Mouse (Mus musculus) monocyte, adult 59 days (primary cell): ENCODE data around the gene Swt1. TPM values are rescaled to one million over a fixed set of nuclear protein-coding genes. Genes with fewer than 3 reads are reported as not detected.

Experiments
- total RNA-seq, 2 experiments: library from RNA; stranded (reverse); gene quantifications; one replicate each; pipeline ENCODE4 v1.2.4; 2023

The Swt1 gene
- 10 to 100 TPM; 19.9 to 21.8 TPM for total RNA-seq

GRCm38 (mm10) chr1:151428263-151429221, at the start of gene Swt1, which contains the start of gene Trmt1l:
Swt1 (minus strand) TSS chr1:151428455.
Trmt1l (plus strand) TSS chr1:151428542.

GRCm38 (mm10) chr1:151344283-151345108, 83.8 kb downstream of the Swt1 start, which contains the start of gene Ivns1abp:
Ivns1abp (plus strand) TSS chr1:151344477.

Other genes with a start within 250 kb of the Swt1 start
- gene Gm47985, start 245.9 kb downstream of the Swt1 start, total RNA-seq, result not detected
- not detected for gene Gm8947, start 236.1 kb downstream of the Swt1 start, total RNA-seq
- under 1 TPM in 1 of 2 experiments, not detected in 1; 0.61 TPM for gene Gm47995, start 230.0 kb downstream of the Swt1 start, total RNA-seq
- gene 3110040M04Rik, start 224.3 kb downstream of the Swt1 start, total RNA-seq, result not detected
- under 1 TPM in 1 of 2 experiments, not detected in 1; 0.55 TPM for gene Gm47996, start 218.3 kb downstream of the Swt1 start, total RNA-seq
- 100 to 1,000 TPM; 175 to 184 TPM for gene Ivns1abp, start 84.0 kb downstream of the Swt1 start, total RNA-seq
- gene Trmt1l, start 87 bp upstream of the Swt1 start, total RNA-seq, result 10 to 100 TPM; 26.1 to 29.3 TPM
- gene Rnf2, start 72.5 kb upstream of the Swt1 start, total RNA-seq, result 10 to 100 TPM; 42.0 to 43.8 TPM
- gene Fam129a, start 142.7 kb upstream of the Swt1 start, total RNA-seq, result 100 to 1,000 TPM; 215 to 247 TPM